Mouse (Mus musculus): ENCODE data around the gene Adat1.
A peak's percentile ranks its signal among the peaks of the same experiment; 100 is the strongest.

Adat1 gene

GRCm38 (mm10) chr8:111992013-111992702 is at the start of gene Adat1:
TSS of gene Adat1 (minus strand) at chr8:111992302.
- DNase-seq (ENCODE audit: low read depth, low spot score) = peak; percentile 93

- DNase-seq (ENCODE audit: low read depth, low spot score) = no peak
Observed at GRCm38 (mm10) chr8:112037521-112037920, 45.4 kb upstream of the Adat1 start.

GRCm38 (mm10) chr8:112034603-112035002 is 42.5 kb upstream of the Adat1 start:
- peak; percentile 89 for DNase-seq (ENCODE audit: low read depth, low spot score)

- DNase-seq (ENCODE audit: low read depth, low spot score) = no peak
Observed at GRCm38 (mm10) chr8:112033071-112033470, 41.0 kb upstream of the Adat1 start.

- DNase-seq (ENCODE audit: low read depth, low spot score) = no peak
Observed at GRCm38 (mm10) chr8:112030663-112031062, 38.6 kb upstream of the Adat1 start.

- DNase-seq (ENCODE audit: low read depth, low spot score) = no peak
Observed at GRCm38 (mm10) chr8:112029455-112029854, 37.4 kb upstream of the Adat1 start.

- DNase-seq (ENCODE audit: low read depth, low spot score) = no peak
Observed at GRCm38 (mm10) chr8:112014936-112015335, 22.8 kb upstream of the Adat1 start, which contains the start of gene Gm6793. TSS of gene Gm6793 (minus strand) at chr8:112015036.

- peak; percentile 46 for DNase-seq (ENCODE audit: low read depth, low spot score)
Observed at GRCm38 (mm10) chr8:112011816-112012242, 19.7 kb upstream of the Adat1 start.

- DNase-seq (ENCODE audit: low read depth, low spot score) = peak; percentile 97
Observed at GRCm38 (mm10) chr8:112010997-112011815, 19.1 kb upstream of the Adat1 start, which contains the start of the genes Kars and Terf2ip. TSS of gene Kars (minus strand) at chr8:112011323. TSS of gene Terf2ip (plus strand) at chr8:112011398.

- DNase-seq (ENCODE audit: low read depth, low spot score) = no peak
Observed at GRCm38 (mm10) chr8:112009558-112009957, 17.5 kb upstream of the Adat1 start.

- DNase-seq (ENCODE audit: low read depth, low spot score) = no peak
Observed at GRCm38 (mm10) chr8:112007669-112008068, 15.6 kb upstream of the Adat1 start.

- DNase-seq (ENCODE audit: low read depth, low spot score) = no peak
Observed at GRCm38 (mm10) chr8:112005601-112006000, 13.5 kb upstream of the Adat1 start.

GRCm38 (mm10) chr8:112004754-112005153 is 12.7 kb upstream of the Adat1 start:
- DNase-seq (ENCODE audit: low read depth, low spot score) = no peak

GRCm38 (mm10) chr8:111992703-111993039 is 569 bp upstream of the Adat1 start:
- no peak for DNase-seq (ENCODE audit: low read depth, low spot score)

GRCm38 (mm10) chr8:111991278-111991677 is 824 bp downstream of the Adat1 start:
- DNase-seq (ENCODE audit: low read depth, low spot score) = no peak

- DNase-seq (ENCODE audit: low read depth, low spot score) = peak; percentile 95
Observed at GRCm38 (mm10) chr8:111989911-111990310, 2.2 kb downstream of the Adat1 start.

- peak; percentile 33 for DNase-seq (ENCODE audit: low read depth, low spot score)
Observed at GRCm38 (mm10) chr8:111984511-111984910, 7.6 kb downstream of the Adat1 start.

- no peak for DNase-seq (ENCODE audit: low read depth, low spot score)
Observed at GRCm38 (mm10) chr8:111982116-111982515, 10.0 kb downstream of the Adat1 start.

GRCm38 (mm10) chr8:111978147-111978546 is 14.0 kb downstream of the Adat1 start:
- no peak for DNase-seq (ENCODE audit: low read depth, low spot score)

- no peak for DNase-seq (ENCODE audit: low read depth, low spot score)
Observed at GRCm38 (mm10) chr8:111976326-111976725, 15.8 kb downstream of the Adat1 start.

GRCm38 (mm10) chr8:111975706-111976105 is 16.4 kb downstream of the Adat1 start:
- no peak for DNase-seq (ENCODE audit: low read depth, low spot score)

- DNase-seq (ENCODE audit: low read depth, low spot score) = no peak
Observed at GRCm38 (mm10) chr8:111974138-111974537, 18.0 kb downstream of the Adat1 start.

GRCm38 (mm10) chr8:111968991-111969390 is 23.1 kb downstream of the Adat1 start:
- DNase-seq (ENCODE audit: low read depth, low spot score) = no peak
